ENCODE assay signal across 8 mouse cellular contexts in the genomic region with DNA sequence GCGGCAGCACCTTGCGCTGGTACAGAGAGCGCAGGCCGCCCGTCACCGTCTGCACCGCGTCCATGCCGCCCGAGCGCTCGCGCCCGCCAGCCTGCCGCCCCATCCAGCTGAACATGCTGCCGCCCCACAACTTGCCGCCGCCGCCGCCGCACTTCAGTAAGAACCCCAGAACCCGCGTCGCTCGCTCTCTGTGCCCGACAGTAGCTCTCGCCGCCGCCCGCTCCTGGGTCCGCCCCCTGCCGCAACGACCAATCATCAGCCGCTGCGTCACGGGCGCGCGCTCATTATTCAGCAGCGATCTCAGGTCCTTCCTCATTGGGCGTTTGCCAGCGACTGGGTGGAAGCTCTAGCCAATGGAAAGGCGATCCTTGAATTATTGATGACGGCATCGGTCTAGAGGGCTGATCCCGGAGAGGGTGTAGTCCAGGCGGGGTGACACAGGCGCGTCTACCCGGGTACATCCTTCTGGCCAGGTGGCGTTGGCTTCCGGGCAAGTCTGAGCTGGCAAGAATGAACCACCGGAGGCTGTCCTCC. TPM values are rescaled to one million over a fixed set of nuclear protein-coding genes. Genes with fewer than 3 reads are reported as not detected.
A peak's percentile ranks its signal among the peaks of the same experiment; 100 is the strongest.
DNase-seq lines count a peak whose midpoint lies in the region; ATAC-seq and TF ChIP-seq lines count a peak whose summit lies in the region.

A gene (minus strand): TSS at position 246 of the 534 bp plus-strand sequence.

- 0 out of 2 replicates have a peak, but pooled peaks cover 3% of the 10 kb centered on the region for H3K9me3 ChIP-seq in embryonic facial prominence, embryonic 13.5 days
- no peaks in the 10 kb centered on the region for H3K9me3 ChIP-seq in limb, embryonic 12.5 days
- no peaks in the 10 kb centered on the region for H3K9me3 ChIP-seq in midbrain, embryonic 15.5 days

- peak within 1 kb of the TSS; percentile 96 for H3K4me2 ChIP-seq in embryonic facial prominence, embryonic 13.5 days
- H3K4me2 ChIP-seq in limb, embryonic 12.5 days: peak within 1 kb of the TSS; percentile 99
- peak within 1 kb of the TSS; percentile 81 for H3K4me2 ChIP-seq in midbrain, embryonic 15.5 days

- peak within 1 kb of the TSS; percentile 44; the same call in 1 of the 2 replicates for H3K27ac ChIP-seq in embryonic facial prominence, embryonic 13.5 days
- H3K27ac ChIP-seq in kidney, adult 2 months (ENCODE audit: insufficient read depth, low read depth, low read length): peak within 1 kb of the TSS; percentile 60
- H3K27ac ChIP-seq in limb, embryonic 12.5 days: 0 out of 2 replicates have a peak within 1 kb of the TSS, but pooled peaks have one; percentile 35
- H3K27ac ChIP-seq in midbrain, embryonic 15.5 days: 0 out of 2 replicates have a peak within 1 kb of the TSS, but pooled peaks have one; percentile 37
- peak within 1 kb of the TSS; percentile 79 for H3K27ac ChIP-seq in spleen, adult 2 months (ENCODE audit: insufficient read depth, low read length)

- peak; percentile 98 for DNase-seq in 3134 (ENCODE audit: extremely low read depth, insufficient read length, low spot score)
- DNase-seq in adrenal gland, postnatal 36 days: peak; percentile 99
- peak; percentile 100 for DNase-seq in heart, adult 18-20 months
- peak; percentile 100 for DNase-seq in kidney, adult 2 months
- peak; percentile 95 to 98 for DNase-seq in spleen, adult 2 months (ENCODE audit: low read depth in 1 of 2, low spot score in 2 of 2)

- H3K36me3 ChIP-seq in embryonic facial prominence, embryonic 13.5 days: no peaks in the 10 kb centered on the region
- H3K36me3 ChIP-seq in kidney, adult 2 months (ENCODE audit: control insufficient read depth, insufficient read depth, low read length): no peaks in the 10 kb centered on the region
- no peaks in the 10 kb centered on the region for H3K36me3 ChIP-seq in limb, embryonic 12.5 days
- no peaks in the 10 kb centered on the region for H3K36me3 ChIP-seq in midbrain, embryonic 15.5 days (replicated peaks)
- no peaks in the 10 kb centered on the region for H3K36me3 ChIP-seq in spleen, adult 2 months (ENCODE audit: control insufficient read depth, insufficient read depth, low read length)

- TF ChIP-seq CTCF in kidney, adult 2 months (conservative IDR thresholded peaks at IDR 0.05; ENCODE audit: insufficient read depth, insufficient read length, low read depth, low read length): no peak
- no peak for TF ChIP-seq CTCF in spleen, adult 2 months (IDR thresholded peaks at IDR 0.05; ENCODE audit: extremely low read depth, insufficient read depth, insufficient read length, insufficient replicate concordance)

- peaks cover 12% of the 10 kb centered on the region for H3K4me1 ChIP-seq in embryonic facial prominence, embryonic 13.5 days
- no peaks in the 10 kb centered on the region; the same call in 1 of the 2 replicates for H3K4me1 ChIP-seq in kidney, adult 2 months (ENCODE audit: control insufficient read depth, insufficient read depth, low read length)
- peaks cover 8% of the 10 kb centered on the region; the same call in 1 of the 2 replicates for H3K4me1 ChIP-seq in limb, embryonic 12.5 days (replicated peaks)
- peaks cover 13% of the 10 kb centered on the region for H3K4me1 ChIP-seq in midbrain, embryonic 15.5 days
- H3K4me1 ChIP-seq in spleen, adult 2 months (ENCODE audit: control insufficient read depth, insufficient read depth, insufficient read length): no peaks in the 10 kb centered on the region; the same call in 1 of the 2 replicates

- peak; percentile 96 for ATAC-seq in embryonic facial prominence, embryonic 13.5 days (ENCODE audit: insufficient number of reproducible peaks, insufficient read depth, low FRiP score, low TSS enrichment, low read depth)
- ATAC-seq in limb, embryonic 12.5 days (ENCODE audit: insufficient number of reproducible peaks, insufficient read depth, low FRiP score, low TSS enrichment, low read depth): peak; percentile 98
- peak; percentile 99 for ATAC-seq in midbrain, embryonic 15.5 days (replicated peaks)

- peaks cover 8% of the 10 kb centered on the region; the same call in 1 of the 2 replicates for H3K27me3 ChIP-seq in embryonic facial prominence, embryonic 13.5 days
- H3K27me3 ChIP-seq in kidney, adult 2 months (replicated peaks; ENCODE audit: control insufficient read depth, insufficient read depth, low read length): no peaks in the 10 kb centered on the region
- no peaks in the 10 kb centered on the region for H3K27me3 ChIP-seq in limb, embryonic 12.5 days
- H3K27me3 ChIP-seq in midbrain, embryonic 15.5 days (replicated peaks): peaks cover 7% of the 10 kb centered on the region
- H3K27me3 ChIP-seq in spleen, adult 2 months (ENCODE audit: control insufficient read depth, insufficient read depth, low read length): no peaks in the 10 kb centered on the region

- TF ChIP-seq POLR2A in kidney, adult 2 months (IDR thresholded peaks at IDR 0.05; ENCODE audit: low read depth, low read length): no peak
- peak; percentile 31 for TF ChIP-seq POLR2A in spleen, adult 2 months (IDR thresholded peaks at IDR 0.05; ENCODE audit: low read depth, low read length)

- H3K4me3 ChIP-seq in embryonic facial prominence, embryonic 13.5 days: peak within 1 kb of the TSS; percentile 69
- H3K4me3 ChIP-seq in kidney, adult 2 months (ENCODE audit: insufficient read depth, low read depth, low read length): peak within 1 kb of the TSS; percentile 86
- peak within 1 kb of the TSS; percentile 72 for H3K4me3 ChIP-seq in limb, embryonic 12.5 days (replicated peaks)
- H3K4me3 ChIP-seq in midbrain, embryonic 15.5 days: peak within 1 kb of the TSS; percentile 62
- H3K4me3 ChIP-seq in spleen, adult 2 months (ENCODE audit: extremely low read depth, insufficient read depth, insufficient read length): peak within 1 kb of the TSS; percentile 89

- H3K9ac ChIP-seq in embryonic facial prominence, embryonic 13.5 days: peak within 1 kb of the TSS; percentile 78
- H3K9ac ChIP-seq in limb, embryonic 12.5 days (replicated peaks): peak within 1 kb of the TSS; percentile 66
- peak within 1 kb of the TSS; percentile 53 for H3K9ac ChIP-seq in midbrain, embryonic 15.5 days

- under 1% methylated on average over 53 of the region's 53 CpGs for WGBS in embryonic facial prominence, embryonic 13.5 days
- WGBS in kidney, adult 2 months: under 1% methylated on average over 53 of the region's 53 CpGs
- WGBS in limb, embryonic 12.5 days: under 1% methylated on average over 53 of the region's 53 CpGs
- WGBS in midbrain, embryonic 15.5 days: under 1% methylated on average over 53 of the region's 53 CpGs
- under 1% methylated on average over 51 of the region's 53 CpGs for WGBS in spleen, adult 2 months

RNA-seq across cellular contexts. Expression of the gene that starts here (rescaled TPM):
- 10 to 100 TPM; 44.5 to 48.7 TPM for total RNA-seq in adrenal gland, postnatal 36 days (2021)
- 22.9 and 23.7 TPM in 2 replicates for polyA plus RNA-seq in embryonic facial prominence, embryonic 13.5 days (2015; fragmentation: Nextera tagmentation; extraction: Ambion mirVana)
- total RNA-seq in heart, adult 18-20 months (2021): 100 to 1,000 TPM; 382 to 400 TPM
- 36.5 and 38.2 TPM in 2 replicates for polyA plus RNA-seq in kidney, adult 2 months (2012; rRNA removed)
- 27.9 and 28.2 TPM in 2 replicates for polyA plus RNA-seq in limb, embryonic 12.5 days (2016; fragmentation: Nextera tagmentation; extraction: Ambion mirVana)
- polyA plus RNA-seq in midbrain, embryonic 15.5 days (2015; fragmentation: Nextera tagmentation; extraction: Ambion mirVana): 17.9 and 20.4 TPM in 2 replicates
- 32.0 and 35.4 TPM in 2 replicates for polyA plus RNA-seq in spleen, adult 2 months (2012; rRNA removed)

Comparison
In these comparisons a context has a peak if more than half of its experiments do, and no peak if none do; other contexts are left out.
1. Peak in every context shown above with its lines: DNase-seq, ATAC-seq, H3K4me3 ChIP-seq and H3K27ac ChIP-seq.
2. RNA of the gene that starts here (total RNA-seq): 382 to 400 TPM in heart, adult 18-20 months; 44.5 to 48.7 TPM in adrenal gland, postnatal 36 days; every median in the first group is over 4 times any median in the second.